Mouse (Mus musculus): ENCODE measurements around the gene Tmem127. TPM values are rescaled to one million over a fixed set of nuclear protein-coding genes. Genes with fewer than 3 reads are reported as not detected.

The Tmem127 gene
- polyA plus RNA-seq, 1 experiment = 1.9 TPM

DNA sequence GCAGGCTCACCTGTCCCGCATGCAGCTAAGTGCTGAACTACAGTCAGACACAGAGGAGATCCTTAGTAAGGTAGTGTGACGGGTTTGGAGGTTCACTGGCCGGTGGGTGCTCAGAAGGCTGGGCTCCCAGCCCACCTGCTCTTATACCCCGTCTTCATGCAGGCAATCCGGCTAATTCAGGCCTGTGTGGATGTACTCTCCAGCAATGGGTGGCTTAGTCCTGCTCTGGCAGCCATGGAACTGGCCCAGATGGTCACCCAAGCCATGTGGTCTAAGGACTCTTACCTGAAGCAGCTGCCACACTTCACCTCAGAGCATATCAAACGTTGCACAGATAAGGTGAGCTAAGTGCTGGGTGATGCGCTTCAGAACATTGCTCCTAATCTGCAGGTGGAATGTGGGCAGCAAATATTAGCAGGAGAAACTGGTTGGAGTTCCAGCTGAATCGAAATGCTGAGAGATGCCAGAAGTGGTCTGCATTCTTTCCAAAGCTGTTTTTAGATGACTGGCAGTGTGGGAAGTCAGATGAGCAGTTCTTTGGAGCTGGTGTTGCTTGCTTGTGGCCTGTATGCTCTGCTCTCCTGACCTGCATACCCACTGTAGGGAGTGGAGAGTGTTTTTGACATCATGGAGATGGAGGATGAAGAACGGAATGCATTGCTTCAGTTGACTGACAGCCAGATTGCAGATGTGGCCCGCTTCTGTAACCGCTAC lies 9.7 kb upstream of the Tmem127 start:
- no peak for TF ChIP-seq TAL1 (IDR thresholded peaks at IDR 0.05; ENCODE audit: low read length)
- no peak for TF ChIP-seq GATA1 (IDR thresholded peaks at IDR 0.05; ENCODE audit: low read length)
- peaks cover 94% of the 10 kb centered on the region for H3K36me3 ChIP-seq (ENCODE audit: control insufficient read depth)
- H3K4me1 ChIP-seq (ENCODE audit: control insufficient read depth) = no peaks in the 10 kb centered on the region
- no peaks in the 10 kb centered on the region for H3K27me3 ChIP-seq (ENCODE audit: control insufficient read depth)
- H3K9me3 ChIP-seq (ENCODE audit: control insufficient read depth, low read length) = no peaks in the 10 kb centered on the region
- no peak overlapping the region for H3K4me3 ChIP-seq (replicated peaks)

DNA sequence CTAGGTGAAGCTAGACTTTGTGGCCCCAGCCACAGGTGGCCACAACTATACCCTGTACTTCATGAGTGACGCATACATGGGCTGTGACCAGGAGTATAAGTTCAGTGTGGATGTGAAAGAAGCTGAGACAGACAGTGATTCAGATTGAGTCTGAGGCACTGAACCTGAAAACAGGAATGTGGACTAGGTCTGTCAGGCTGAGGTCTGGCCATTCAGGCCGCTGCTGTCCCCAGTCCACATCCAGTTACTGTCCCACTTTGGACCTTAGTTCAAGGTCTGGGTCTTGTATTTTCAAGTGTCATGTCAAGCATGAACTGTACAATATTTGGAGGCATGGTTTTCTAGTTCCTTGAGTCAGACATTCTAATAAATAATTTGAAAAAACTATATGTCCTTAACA lies 7.6 kb upstream of the Tmem127 start:
- H3K9me3 ChIP-seq (ENCODE audit: control insufficient read depth, low read length) = no peaks in the 10 kb centered on the region
- no peak for TF ChIP-seq GATA1 (IDR thresholded peaks at IDR 0.05; ENCODE audit: low read length)
- no peak for TF ChIP-seq TAL1 (IDR thresholded peaks at IDR 0.05; ENCODE audit: low read length)
- H3K4me1 ChIP-seq (ENCODE audit: control insufficient read depth) = no peaks in the 10 kb centered on the region
- no peak overlapping the region for H3K4me3 ChIP-seq (replicated peaks)
- H3K36me3 ChIP-seq (ENCODE audit: control insufficient read depth) = peaks cover 94% of the 10 kb centered on the region
- no peaks in the 10 kb centered on the region for H3K27me3 ChIP-seq (ENCODE audit: control insufficient read depth)

DNA sequence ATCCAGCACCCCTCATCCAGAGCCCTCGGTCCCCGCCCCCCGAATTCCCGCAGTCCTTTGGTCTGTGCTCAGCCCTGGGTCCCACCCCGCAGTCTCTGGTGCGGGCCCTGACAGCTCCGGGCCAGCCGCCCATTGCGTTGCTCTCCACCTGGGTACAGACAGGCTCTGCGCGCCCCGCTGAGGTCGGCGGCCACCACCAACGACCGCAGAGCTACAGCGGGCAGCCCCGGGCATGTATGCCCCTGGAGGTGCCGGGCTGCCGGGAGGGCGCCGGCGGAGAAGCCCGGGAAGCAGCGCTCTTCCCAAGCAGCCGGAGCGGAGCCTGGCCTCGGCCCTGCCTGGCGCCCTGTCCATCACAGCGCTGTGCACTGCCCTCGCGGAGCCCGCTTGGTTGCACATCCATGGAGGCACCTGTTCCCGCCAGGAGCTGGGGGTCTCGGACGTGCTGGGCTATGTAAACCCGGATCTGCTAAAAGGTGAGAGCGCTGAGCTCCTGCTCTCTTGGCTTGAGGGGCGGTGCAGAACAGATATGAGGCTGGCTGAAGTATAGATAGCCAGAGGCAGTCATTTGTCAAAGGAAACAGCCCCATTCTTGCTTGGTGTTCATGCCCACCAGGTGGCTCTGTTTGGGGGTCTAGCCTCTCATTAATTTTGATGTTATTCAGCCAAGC lies 761 bp downstream of the Tmem127 start:
- H3K36me3 ChIP-seq (ENCODE audit: control insufficient read depth) = peaks cover 68% of the 10 kb centered on the region
- H3K9me3 ChIP-seq (ENCODE audit: control insufficient read depth, low read length) = no peaks in the 10 kb centered on the region
- H3K27me3 ChIP-seq (ENCODE audit: control insufficient read depth) = no peaks in the 10 kb centered on the region
- H3K4me1 ChIP-seq (ENCODE audit: control insufficient read depth) = peaks cover 60% of the 10 kb centered on the region
- TF ChIP-seq GATA1 (IDR thresholded peaks at IDR 0.05; ENCODE audit: low read length) (no peak), TAL1 (IDR thresholded peaks at IDR 0.05; ENCODE audit: low read length) (no peak)
- peak overlapping the region; percentile 79 for H3K4me3 ChIP-seq (replicated peaks)

DNA sequence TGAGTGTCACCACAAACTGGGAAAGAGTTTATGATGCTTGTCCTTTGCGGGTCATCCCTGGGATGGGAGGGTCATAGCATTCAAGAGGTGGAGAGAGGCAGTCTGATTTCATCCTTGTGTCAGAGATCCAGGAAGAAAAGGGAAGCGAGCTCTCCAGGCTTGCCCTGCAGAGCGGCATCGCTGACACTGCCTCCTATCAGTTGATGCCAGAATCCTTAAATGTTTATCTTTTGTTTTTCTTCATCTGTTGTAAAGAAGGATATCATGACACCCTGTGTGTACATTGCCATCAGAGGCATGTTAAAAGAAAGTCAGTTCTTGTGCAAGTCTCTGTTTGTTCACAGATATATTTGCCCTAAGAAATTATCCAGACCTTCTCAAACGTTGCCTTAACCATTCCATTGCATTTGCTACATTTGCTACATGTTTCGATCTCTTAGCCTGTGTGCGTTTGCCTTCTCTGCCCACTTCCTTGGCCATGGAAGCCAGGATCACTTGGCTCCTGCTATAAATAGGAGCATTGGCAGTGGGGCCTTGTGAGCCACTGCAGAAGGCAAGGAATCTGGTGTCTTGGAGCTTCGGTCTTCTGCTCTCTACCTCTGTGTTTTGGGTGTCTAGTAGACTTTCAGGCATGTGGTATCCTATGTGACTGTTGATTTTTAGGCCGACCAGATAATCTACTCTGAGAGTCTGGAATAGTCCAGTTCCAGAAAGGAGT lies 2.7 kb downstream of the Tmem127 start:
- peaks cover 60% of the 10 kb centered on the region for H3K4me1 ChIP-seq (ENCODE audit: control insufficient read depth)

DNA sequence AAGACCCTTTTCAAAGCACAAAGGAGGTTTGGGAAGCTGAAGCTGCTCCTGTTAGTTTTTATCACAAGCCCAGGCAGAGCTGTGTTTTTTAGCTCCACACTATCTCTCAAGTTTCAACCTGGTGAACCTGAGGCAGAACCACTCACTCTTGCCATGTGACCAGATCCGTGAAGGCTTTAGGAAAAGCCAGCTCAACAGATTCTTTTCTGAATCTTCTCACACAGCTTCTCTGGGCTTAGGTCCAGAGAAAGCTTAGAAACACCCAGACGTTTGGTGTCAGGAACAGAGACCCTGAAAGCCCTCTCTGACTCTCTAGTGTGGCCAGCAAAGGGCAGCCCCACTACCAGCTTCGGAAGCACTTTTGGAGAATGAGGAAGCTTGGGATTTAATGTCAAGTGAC lies 3.7 kb downstream of the Tmem127 start:
- peaks cover 65% of the 10 kb centered on the region for H3K36me3 ChIP-seq (ENCODE audit: control insufficient read depth)
- TF ChIP-seq GATA1 (IDR thresholded peaks at IDR 0.05; ENCODE audit: low read length) (no peak), TAL1 (IDR thresholded peaks at IDR 0.05; ENCODE audit: low read length) (no peak)
- H3K27me3 ChIP-seq (ENCODE audit: control insufficient read depth) = no peaks in the 10 kb centered on the region

More for the DNA sequence above, 2.7 kb downstream of the Tmem127 start:
- TF ChIP-seq GATA1 (IDR thresholded peaks at IDR 0.05; ENCODE audit: low read length) (no peak), TAL1 (IDR thresholded peaks at IDR 0.05; ENCODE audit: low read length) (no peak)
- Histone ChIP-seq H3K27me3 (ENCODE audit: control insufficient read depth) (no peaks in the 10 kb centered on the region), H3K4me3 (replicated peaks) (peak overlapping the region; percentile 32), H3K36me3 (ENCODE audit: control insufficient read depth) (peaks cover 66% of the 10 kb centered on the region), H3K9me3 (ENCODE audit: control insufficient read depth, low read length) (no peaks in the 10 kb centered on the region)

DNA sequence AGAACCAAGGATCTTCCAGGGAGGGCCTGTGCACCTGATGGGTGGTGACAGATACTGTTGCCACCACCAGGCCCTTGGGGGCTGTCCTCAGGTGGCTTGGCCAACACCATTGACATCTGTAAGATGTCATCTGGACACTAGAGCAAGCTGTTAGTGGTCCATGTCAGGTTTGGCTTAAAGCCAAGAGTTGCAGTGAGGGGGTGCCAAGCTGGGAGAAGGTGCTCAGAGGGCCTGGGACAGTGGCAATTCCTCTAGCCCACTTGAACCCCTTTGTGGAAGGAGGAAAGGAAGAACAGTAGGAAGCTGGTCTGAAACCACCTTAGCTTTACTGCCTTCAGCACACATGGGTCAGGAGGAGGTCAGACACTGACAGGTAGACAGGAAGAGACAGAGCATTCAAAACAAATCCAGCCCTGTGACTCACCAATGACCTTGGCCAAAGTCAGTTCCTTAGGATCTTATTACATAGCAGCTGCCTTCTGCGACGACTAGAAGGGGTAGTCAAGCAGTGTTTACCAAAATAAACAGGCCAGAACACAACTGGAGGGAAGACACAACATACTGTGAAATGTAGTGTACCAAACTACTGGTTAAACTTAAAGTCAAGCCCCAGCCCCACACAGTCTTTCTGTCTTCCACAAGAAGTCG lies 4.3 kb downstream of the Tmem127 start:
- Histone ChIP-seq H3K27me3 (ENCODE audit: control insufficient read depth) (no peaks in the 10 kb centered on the region), H3K36me3 (ENCODE audit: control insufficient read depth) (peaks cover 66% of the 10 kb centered on the region), H3K9me3 (ENCODE audit: control insufficient read depth, low read length) (no peaks in the 10 kb centered on the region), H3K4me1 (ENCODE audit: control insufficient read depth) (peaks cover 44% of the 10 kb centered on the region), H3K4me3 (replicated peaks) (no peak overlapping the region)
- TF ChIP-seq TAL1 (IDR thresholded peaks at IDR 0.05; ENCODE audit: low read length) = no peak

More for the DNA sequence above, 3.7 kb downstream of the Tmem127 start:
- peaks cover 50% of the 10 kb centered on the region for H3K4me1 ChIP-seq (ENCODE audit: control insufficient read depth)
- no peaks in the 10 kb centered on the region for H3K9me3 ChIP-seq (ENCODE audit: control insufficient read depth, low read length)
- no peak overlapping the region for H3K4me3 ChIP-seq (replicated peaks)

DNA sequence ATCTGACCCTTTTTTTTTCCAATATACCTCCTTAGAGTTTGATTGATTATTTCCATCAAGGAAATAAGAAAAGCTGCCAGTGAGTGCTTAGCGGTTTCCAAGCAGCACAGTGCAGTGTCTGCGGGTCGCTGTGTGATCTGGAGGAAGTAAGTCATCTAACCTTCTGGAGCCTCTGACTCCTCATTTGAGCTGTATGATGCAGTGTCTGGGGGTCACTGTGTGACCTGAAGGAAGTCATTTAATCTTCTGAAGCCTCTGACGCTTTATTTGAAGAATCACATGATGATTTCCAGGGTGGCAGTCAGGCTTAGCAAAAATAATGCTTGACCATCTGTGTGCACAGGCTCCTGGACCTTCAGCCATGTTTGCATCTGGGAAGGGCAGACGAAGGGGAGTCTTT lies 5.1 kb downstream of the Tmem127 start:
- no peak overlapping the region for H3K4me3 ChIP-seq (replicated peaks)
- H3K36me3 ChIP-seq (ENCODE audit: control insufficient read depth) = peaks cover 74% of the 10 kb centered on the region
- no peaks in the 10 kb centered on the region for H3K27me3 ChIP-seq (ENCODE audit: control insufficient read depth)
- H3K9me3 ChIP-seq (ENCODE audit: control insufficient read depth, low read length) = no peaks in the 10 kb centered on the region
- H3K4me1 ChIP-seq (ENCODE audit: control insufficient read depth) = peaks cover 41% of the 10 kb centered on the region
- TF ChIP-seq GATA1 (IDR thresholded peaks at IDR 0.05; ENCODE audit: low read length) (no peak), TAL1 (IDR thresholded peaks at IDR 0.05; ENCODE audit: low read length) (no peak)

DNA sequence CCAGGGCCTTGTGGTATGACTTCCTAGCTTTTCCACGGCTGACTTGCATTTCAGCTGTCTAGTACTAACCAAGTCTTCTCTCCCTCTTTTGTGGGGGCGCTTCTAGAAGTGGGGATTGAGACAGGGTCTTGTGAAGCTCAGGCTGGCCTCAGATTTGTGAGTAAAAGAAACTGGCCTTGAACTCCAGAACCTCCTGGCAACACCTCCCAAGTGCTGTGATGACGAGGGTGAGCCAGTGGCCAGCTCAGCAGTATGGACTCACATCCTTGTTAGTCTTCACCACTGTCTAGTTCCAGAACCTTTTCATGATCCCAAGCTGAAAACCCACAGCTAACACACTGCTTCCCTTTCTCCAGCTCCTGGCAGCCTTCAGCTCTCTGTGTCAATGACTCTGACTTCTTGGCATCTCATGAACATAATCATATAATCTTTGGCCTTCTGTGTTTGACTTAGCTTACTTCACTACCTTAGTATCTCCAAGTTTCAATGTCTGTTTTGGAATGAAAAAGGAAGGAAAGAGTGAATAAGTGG lies 7.0 kb downstream of the Tmem127 start:
- Histone ChIP-seq H3K27me3 (ENCODE audit: control insufficient read depth) (no peaks in the 10 kb centered on the region), H3K9me3 (ENCODE audit: control insufficient read depth, low read length) (no peaks in the 10 kb centered on the region), H3K4me3 (replicated peaks) (no peak overlapping the region), H3K4me1 (ENCODE audit: control insufficient read depth) (peaks cover 27% of the 10 kb centered on the region), H3K36me3 (ENCODE audit: control insufficient read depth) (peaks cover 88% of the 10 kb centered on the region)
- TF ChIP-seq TAL1 (IDR thresholded peaks at IDR 0.05; ENCODE audit: low read length) = no peak
- TF ChIP-seq GATA1 (IDR thresholded peaks at IDR 0.05; ENCODE audit: low read length) = no peak
